ENCODE assay signal across 10 mouse cellular contexts in genomic region chr5:98343751-98344150, GRCm38 (mm10). TPM values are rescaled to one million over a fixed set of nuclear protein-coding genes. Genes with fewer than 3 reads are reported as not detected.
"Had no signal": no experiment of that assay in that cellular context is flagged by ENCODE, and none has a peak within 500 bp of the region (broad histone marks: within the 10 kb centered on the region; RNA-seq: fewer than 3 reads in every experiment).

No protein-coding gene starts in this region.

RNA-seq across cellular contexts. Expression of gene Cfap299, which starts 14.6 kb away (rescaled TPM):
- total RNA-seq: heart, postnatal 10 days; heart, postnatal 14 days; heart, postnatal 25 days; heart, postnatal 36 days; heart, postnatal 4 days; hematopoietic stem cell, adult 5-6 weeks had no signal
- polyA plus RNA-seq: heart, embryonic 15.5 days; inflammation-experienced regulatory T-cells, adult 6 months; intestine, embryonic 14.5 days; kidney, adult 2 months had no signal
